10 mouse cellular contexts compared by ENCODE assay signal in the genomic region with DNA sequence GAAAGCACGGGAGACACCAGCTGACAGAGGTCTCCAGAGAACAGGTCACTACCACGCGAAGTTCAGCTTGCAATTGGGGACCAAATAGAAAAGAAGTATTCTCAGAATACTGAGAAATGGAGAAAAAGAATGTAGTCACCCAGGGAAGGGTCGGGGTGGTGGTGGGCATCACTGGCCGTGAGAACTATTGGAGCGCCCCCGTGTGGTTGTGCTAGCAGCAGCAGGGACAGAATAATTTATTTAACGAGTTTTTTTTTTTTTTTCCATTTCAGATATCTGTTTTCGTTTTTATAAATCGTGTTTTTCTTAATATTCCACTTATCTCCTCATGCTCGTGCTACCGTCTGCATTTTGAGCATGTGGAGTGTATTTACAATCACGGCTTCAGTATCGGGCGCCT.
A peak's percentile ranks its signal among the peaks of the same experiment; 100 is the strongest.
DNase-seq lines count a peak whose midpoint lies in the region; ATAC-seq and TF ChIP-seq lines count a peak whose summit lies in the region.
"Had no signal": no experiment of that assay in that cellular context is flagged by ENCODE, and none has a peak within 500 bp of the region (broad histone marks: within the 10 kb centered on the region; RNA-seq: fewer than 3 reads in every experiment).

No protein-coding gene starts in this region.

- no peak for TF ChIP-seq POLR2A in lung, adult 2 months (IDR thresholded peaks at IDR 0.05; ENCODE audit: borderline replicate concordance, extremely low read depth, low read depth, low read length)
- TF ChIP-seq POLR2A in ES-Bruce4 (IDR thresholded peaks at IDR 0.05; ENCODE audit: insufficient read depth, low read length), result no peak

- no peaks in the 10 kb centered on the region for H3K36me3 ChIP-seq in ES-Bruce4 (ENCODE audit: control insufficient read depth, insufficient read depth, low read length, poor library complexity, severe bottlenecking)

- DNase-seq in gastrocnemius, adult 2 months, result no peak
- DNase-seq in gastrocnemius, postnatal 36 days, result no peak
- no peak for DNase-seq in lung, adult 2 months
- DNase-seq in lung, postnatal 25 days (ENCODE audit: low spot score), result no peak
- peak; percentile 10 for DNase-seq in fibroblast of lung, adult 2 months (ENCODE audit: low read depth)
- no peak for DNase-seq in spleen, adult 12 weeks (ENCODE audit: low spot score)
- DNase-seq: heart, postnatal 14 days had no signal

- H3K27me3 ChIP-seq in ES-Bruce4 (ENCODE audit: control insufficient read depth, insufficient read depth, low read length, poor library complexity, severe bottlenecking), result no peaks in the 10 kb centered on the region

- no peak overlapping the region for H3K9ac ChIP-seq in ES-Bruce4 (ENCODE audit: low read depth, poor library complexity, severe bottlenecking)

- no peak overlapping the region for H3K27ac ChIP-seq in gastrocnemius, adult 2 months
- H3K27ac ChIP-seq in ES-Bruce4 (ENCODE audit: insufficient read depth, low read length), result no peak overlapping the region

- TF ChIP-seq EP300 in ES-Bruce4 (IDR thresholded peaks at IDR 0.05; ENCODE audit: insufficient read depth, low read depth, low read length), result no peak

- intact Hi-C loops in gastrocnemius, adult 2 months (cut with DNase I), result loop anchor here (5.0 kb wide), 1 partner anchor 182 kb away; a partner anchor contains a TSS
- intact Hi-C loops in gastrocnemius, postnatal 36 days (cut with DNase I), result loop anchor here (5.0 kb wide), 1 partner anchor 182 kb away; a partner anchor contains a TSS

- 0 out of 2 replicates have a peak, but pooled peaks cover 2% of the 10 kb centered on the region for H3K9me3 ChIP-seq in ES-Bruce4 (replicated peaks; ENCODE audit: control insufficient read depth, insufficient read depth, low read length, poor library complexity, severe bottlenecking)

- no peak for ATAC-seq in granulocyte monocyte progenitor cell, adult 5-6 weeks (replicated peaks; ENCODE audit: poor library complexity, severe bottlenecking)

- 33% methylated on average over 15 of the region's 15 CpGs for WGBS in lung, adult 2 months

- TF ChIP-seq CTCF in gastrocnemius, adult 2 months (IDR thresholded peaks at IDR 0.05), result peak; percentile 62
- 0 out of 2 replicates have a peak, but pooled peaks have one; percentile 12 for TF ChIP-seq CTCF in lung, adult 2 months (IDR thresholded peaks at IDR 0.05; ENCODE audit: insufficient read depth, low read length)
- TF ChIP-seq CTCF in ES-Bruce4 (IDR thresholded peaks at IDR 0.05; ENCODE audit: low read depth, low read length), result peak; percentile 53

- H3K4me3 ChIP-seq in gastrocnemius, adult 2 months, result no peak overlapping the region
- H3K4me3 ChIP-seq in lung, adult 2 months (replicated peaks; ENCODE audit: extremely low read depth, low read depth, low read length), result no peak overlapping the region
- H3K4me3 ChIP-seq in ES-Bruce4 (ENCODE audit: low read depth, low read length), result no peak overlapping the region
- H3K4me3 ChIP-seq: megakaryocyte, embryonic 14.5 days had no signal

- no peaks in the 10 kb centered on the region for H3K4me1 ChIP-seq in lung, adult 2 months (ENCODE audit: control insufficient read depth, insufficient read depth, low read length)
- H3K4me1 ChIP-seq in ES-Bruce4 (ENCODE audit: control insufficient read depth, insufficient read depth, low read length), result no peaks in the 10 kb centered on the region
- H3K4me1 ChIP-seq: megakaryocyte, embryonic 14.5 days had no signal

Comparison
In these comparisons a context has a peak if more than half of its experiments do, and no peak if none do; other contexts are left out.
1. CTCF ChIP-seq: peak in every context shown above with its lines; median percentile 62 in gastrocnemius, adult 2 months; 53 in ES-Bruce4; 12 in lung, adult 2 months.